In the genomic region with DNA sequence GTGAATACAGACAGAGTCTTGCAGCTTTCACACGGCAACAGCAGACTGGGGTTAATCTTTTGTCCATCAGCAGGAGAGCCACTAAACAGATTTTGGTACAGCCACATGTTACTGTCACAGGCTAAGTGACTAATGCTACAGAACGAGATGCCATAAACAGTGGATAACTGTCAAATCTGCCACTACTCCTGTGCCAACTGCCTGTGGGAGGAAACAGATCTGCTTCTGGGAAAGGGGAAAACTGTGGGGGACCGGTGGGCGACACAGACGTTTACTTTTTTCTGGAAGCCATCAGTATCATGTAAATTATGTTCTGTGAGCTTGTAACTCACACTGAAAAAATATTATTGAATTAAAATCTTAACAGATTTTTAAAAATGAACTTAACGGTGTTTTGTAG, we compare ENCODE assay signal across 17 mouse cellular contexts.
DNase-seq lines count a peak whose midpoint lies in the region; ATAC-seq lines count a peak whose summit lies in the region.
"Had no signal": no experiment of that assay in that cellular context is flagged by ENCODE, and none has a peak within 500 bp of the region (broad histone marks: within the 10 kb centered on the region; RNA-seq: fewer than 3 reads in every experiment).

No protein-coding gene starts in this region.

- no peaks in the 10 kb centered on the region for H3K36me3 ChIP-seq in midbrain, embryonic 15.5 days (replicated peaks)
- H3K36me3 ChIP-seq: heart, embryonic 13.5 days; limb, embryonic 12.5 days; liver, embryonic 13.5 days had no signal

- H3K9me3 ChIP-seq in midbrain, embryonic 15.5 days, result no peaks in the 10 kb centered on the region
- H3K9me3 ChIP-seq: heart, embryonic 13.5 days; limb, embryonic 12.5 days; liver, embryonic 13.5 days had no signal

- no peaks in the 10 kb centered on the region for H3K27me3 ChIP-seq in midbrain, embryonic 15.5 days (replicated peaks)
- H3K27me3 ChIP-seq: heart, embryonic 13.5 days; limb, embryonic 12.5 days; liver, embryonic 13.5 days had no signal

- no peak overlapping the region for H3K9ac ChIP-seq in midbrain, embryonic 15.5 days
- H3K9ac ChIP-seq: heart, embryonic 13.5 days; limb, embryonic 12.5 days; liver, embryonic 13.5 days had no signal

- no peak overlapping the region for H3K4me2 ChIP-seq in midbrain, embryonic 15.5 days
- H3K4me2 ChIP-seq: heart, embryonic 13.5 days; limb, embryonic 12.5 days; liver, embryonic 13.5 days had no signal

- WGBS in midbrain, embryonic 15.5 days, result 62% methylated on average over 6 of the region's 6 CpGs

- peak; percentile 54 for DNase-seq in right cerebral cortex, adult 18-20 months
- no peak for DNase-seq in right cerebral cortex, postnatal 4 days
- DNase-seq in layer of hippocampus, adult 18-20 months (ENCODE audit: low spot score in 2 of 2), result peak; percentile 75 to 86
- peak; percentile 69 to 72 for DNase-seq in layer of hippocampus, postnatal 36 days
- no peak for DNase-seq in lung, adult 18-20 months
- DNase-seq in lung, postnatal 14 days, result no peak
- DNase-seq: adrenal gland, postnatal 36 days; cerebellum, adult 9-10 months; heart, postnatal 36 days; kidney, adult 18-20 months; kidney, postnatal 25 days; liver, embryonic 13.5 days; thymus, postnatal 4 days had no signal

- no peak overlapping the region for H3K4me3 ChIP-seq in midbrain, embryonic 15.5 days
- H3K4me3 ChIP-seq: heart, embryonic 13.5 days; limb, embryonic 12.5 days; liver, embryonic 13.5 days had no signal

- no peak for ATAC-seq in midbrain, embryonic 15.5 days (replicated peaks)
- ATAC-seq: hindbrain, postnatal 0 days had no signal

- H3K4me1 ChIP-seq in midbrain, embryonic 15.5 days, result no peaks in the 10 kb centered on the region
- H3K4me1 ChIP-seq: heart, embryonic 13.5 days; limb, embryonic 12.5 days; liver, embryonic 13.5 days had no signal

- no peak overlapping the region for H3K27ac ChIP-seq in midbrain, embryonic 15.5 days
- H3K27ac ChIP-seq: heart, embryonic 13.5 days; hindbrain, postnatal 0 days; limb, embryonic 12.5 days; liver, embryonic 13.5 days had no signal

Comparison
In these comparisons a context has a peak if more than half of its experiments do, and no peak if none do; other contexts are left out.
1. DNase-seq: peak in right cerebral cortex, adult 18-20 months (single experiment), layer of hippocampus, adult 18-20 months (2 of 2) and layer of hippocampus, postnatal 36 days (2 of 2); none in right cerebral cortex, postnatal 4 days (single experiment), lung, adult 18-20 months (0 of 2) and lung, postnatal 14 days (single experiment).